Mouse (Mus musculus) activated CD4-positive, CD25-positive, alpha-beta regulatory T cell, adult 4 months (primary cell): ENCODE data around the gene Suz12. TPM values are rescaled to one million over a fixed set of nuclear protein-coding genes. Genes with fewer than 3 reads are reported as not detected.
"Not testable (repeated sequence)": the region's sequence is repeated elsewhere in the genome, so short reads cannot be mapped to it uniquely, and the experiment has no call there.

Experiments
- ATAC-seq: one replicate; pipeline ENCODE4 v1.8.0; 2017
- polyA plus RNA-seq, 2 experiments: library from polyadenylated mRNA; unstranded; fragments of 100-300 nt; shearing (Covaris generic); gene quantifications; one replicate each; pipeline ENCODE4 v1.2.1; 2017

The Suz12 gene
- 10 to 100 TPM; 31.1 to 45.8 TPM for polyA plus RNA-seq

DNA sequence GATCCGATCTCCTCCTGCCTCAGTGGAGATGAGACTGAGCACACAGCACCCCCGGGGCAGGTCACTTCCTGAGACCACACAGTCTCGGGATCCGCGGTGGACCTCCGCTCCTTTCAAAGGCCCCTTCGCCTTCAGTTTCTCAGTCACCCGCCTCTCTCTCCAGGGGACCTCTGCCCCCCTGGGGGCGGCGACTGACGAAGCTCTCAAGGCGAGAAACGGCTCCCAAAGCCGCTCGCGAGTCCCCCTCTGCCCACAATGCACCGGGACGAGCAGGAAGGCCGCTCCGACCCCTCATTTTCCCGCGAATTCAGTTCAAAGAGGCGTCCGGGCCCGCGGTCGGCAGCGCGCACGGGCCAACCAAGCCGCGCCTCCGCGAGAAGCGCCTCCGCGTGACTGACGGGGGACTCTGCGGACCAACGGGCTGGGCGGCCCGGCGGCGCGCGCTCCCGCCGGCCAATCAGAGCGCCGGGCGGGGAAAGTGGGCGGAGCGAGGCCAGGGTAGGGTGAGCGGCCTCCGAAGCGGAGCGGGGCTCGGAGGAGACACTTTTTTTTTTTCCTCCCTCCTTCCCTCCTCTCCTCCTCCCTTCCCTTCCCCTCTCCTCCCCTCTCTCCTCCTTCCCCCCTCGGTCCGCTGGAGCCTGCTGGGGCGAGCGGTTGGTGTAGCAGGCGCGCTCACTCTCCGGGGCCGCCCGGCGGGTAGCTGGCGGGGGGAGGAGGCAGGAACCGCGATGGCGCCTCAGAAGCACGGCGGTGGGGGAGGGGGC is at the start of gene Suz12:
Suz12 (plus strand) TSS at position 515 of the 764 bp plus-strand sequence.
- ATAC-seq, result peak; percentile 94

DNA sequence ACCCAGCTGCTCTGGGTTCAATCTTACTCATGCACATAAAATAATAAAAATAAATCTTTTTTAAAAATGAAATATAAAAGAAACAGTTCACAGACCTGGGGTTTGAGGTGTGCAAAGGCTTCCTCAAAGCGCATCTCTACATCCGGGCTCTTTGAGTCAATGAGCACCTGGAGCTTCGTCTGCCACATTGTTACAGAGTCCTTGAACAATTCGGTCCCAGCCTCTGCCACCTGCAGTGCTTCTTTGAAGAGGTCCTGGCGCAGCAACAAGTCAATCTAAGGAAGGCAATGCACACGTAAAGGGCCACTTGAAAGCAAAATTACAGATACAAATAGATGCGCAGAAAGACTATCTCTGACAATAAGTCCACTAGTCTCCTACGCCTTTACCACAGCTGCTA is 49.8 kb upstream of the Suz12 start:
- ATAC-seq, result no peak

DNA sequence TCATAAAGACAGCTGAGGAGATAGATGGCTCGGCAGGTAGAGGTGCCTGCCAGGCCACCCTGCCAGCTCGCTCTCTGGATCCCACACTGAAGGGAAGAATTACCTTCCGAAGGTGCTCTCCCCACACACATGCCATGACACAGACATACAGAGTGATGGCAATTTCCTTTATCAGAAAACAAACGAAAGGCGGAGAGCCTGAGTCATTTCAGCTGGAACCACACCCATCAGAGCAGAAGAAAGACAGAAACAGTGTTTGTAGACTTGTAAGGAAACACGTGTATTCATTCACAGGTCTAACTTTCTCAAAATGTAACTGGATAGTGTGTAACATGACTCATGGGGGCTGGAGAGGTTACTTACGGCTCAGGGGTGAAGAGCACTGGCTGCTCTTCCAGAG is 49.3 kb upstream of the Suz12 start:
- ATAC-seq, result no peak

DNA sequence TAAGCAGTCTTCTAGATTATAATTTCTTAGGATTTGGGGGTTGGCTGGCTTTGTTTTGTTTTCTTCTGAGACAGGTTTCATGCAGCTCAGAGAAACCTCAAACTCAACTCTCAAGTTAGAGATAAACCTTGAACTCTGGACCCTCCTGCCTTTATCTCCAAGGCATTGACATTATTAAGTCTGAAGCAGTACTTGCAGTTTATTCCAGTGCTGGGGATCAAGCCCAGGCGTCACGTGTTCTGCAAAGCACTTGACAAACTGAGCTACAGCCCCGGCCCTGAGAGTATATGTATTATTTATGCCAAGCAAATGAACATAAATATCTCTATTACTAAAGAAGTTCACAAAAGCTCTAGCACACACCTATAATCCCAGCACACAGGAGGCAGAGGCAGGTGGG is 45.6 kb upstream of the Suz12 start:
- ATAC-seq, result no peak

- no peak for ATAC-seq
Measured at GRCm38 (mm10) chr11:79961346-79962124, 31.4 kb upstream of the Suz12 start.

GRCm38 (mm10) chr11:79962125-79962876 is 30.6 kb upstream of the Suz12 start, which contains the start of gene Utp6:
Gene Utp6 (minus strand): TSS chr11:79962390.
- peak; percentile 94 for ATAC-seq

GRCm38 (mm10) chr11:79962877-79963183 is 30.1 kb upstream of the Suz12 start:
- no peak for ATAC-seq

GRCm38 (mm10) chr11:79963212-79963974 is 29.5 kb upstream of the Suz12 start:
- ATAC-seq, result no peak

DNA sequence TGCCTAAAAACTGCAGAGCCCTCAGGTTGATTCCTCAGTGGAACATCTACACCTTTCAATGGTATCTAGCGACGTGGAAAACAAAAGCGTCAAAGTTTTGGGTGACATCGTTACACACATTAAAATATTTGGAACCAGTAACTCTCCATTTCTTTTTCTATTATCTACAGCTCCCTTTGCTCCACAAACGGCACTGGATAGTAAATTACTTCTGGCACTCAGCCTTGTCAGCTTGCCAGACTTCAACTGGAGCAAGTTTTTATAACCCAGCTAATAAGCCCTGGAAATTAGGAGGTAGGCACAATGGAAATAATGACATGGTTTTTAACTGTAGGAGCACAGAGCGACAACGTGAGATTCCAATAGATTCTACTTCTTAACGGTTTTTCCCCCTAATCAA is 27.0 kb upstream of the Suz12 start:
- ATAC-seq, result no peak

- ATAC-seq, result no peak
Measured at GRCm38 (mm10) chr11:79967752-79968151, 25.2 kb upstream of the Suz12 start.

- no peak for ATAC-seq
Measured at GRCm38 (mm10) chr11:79973133-79973532, 19.8 kb upstream of the Suz12 start.

DNA sequence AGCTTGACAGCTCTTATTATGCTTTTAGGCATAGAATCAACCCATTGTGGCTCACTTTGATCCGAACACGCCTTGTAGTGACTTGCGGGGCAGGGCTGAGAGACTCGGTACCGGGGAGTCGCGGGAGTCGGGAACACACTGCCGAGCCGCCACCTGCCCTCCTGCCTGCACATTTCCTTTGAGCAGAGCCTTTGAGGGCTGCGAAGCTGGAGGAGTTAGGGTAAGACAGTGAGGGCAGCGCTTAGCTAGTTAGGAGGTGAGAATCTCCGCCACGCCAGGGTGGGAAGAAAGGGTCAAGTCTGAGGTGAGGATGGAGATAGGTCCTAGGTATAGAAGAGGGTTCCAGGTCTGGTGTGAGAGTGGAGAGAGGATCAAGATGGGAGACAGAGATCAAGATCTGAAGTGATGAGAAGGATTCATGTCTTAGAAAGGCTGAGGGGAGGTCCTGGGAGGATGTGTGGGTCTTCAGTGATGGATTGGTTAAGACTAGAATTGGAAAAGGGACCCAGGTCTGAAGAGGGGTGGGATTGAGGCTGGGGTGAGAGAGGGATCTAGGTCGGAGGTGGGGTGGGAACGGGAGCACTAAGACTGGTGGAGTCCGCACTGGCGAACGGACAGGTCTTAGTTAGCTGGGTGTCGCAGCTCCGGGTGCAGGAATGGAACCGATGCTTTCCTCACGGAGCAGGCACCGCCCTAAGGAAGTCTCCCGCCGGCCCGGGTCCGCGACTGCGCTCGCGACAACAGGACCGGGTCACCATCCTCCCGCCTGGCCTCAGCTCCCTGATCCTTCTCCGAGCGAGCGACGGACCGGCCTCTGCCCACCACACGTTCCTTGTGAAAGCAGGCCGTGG is 19.1 kb upstream of the Suz12 start:
- no peak for ATAC-seq

- no peak for ATAC-seq
Measured at GRCm38 (mm10) chr11:79975377-79975776, 17.5 kb upstream of the Suz12 start.

DNA sequence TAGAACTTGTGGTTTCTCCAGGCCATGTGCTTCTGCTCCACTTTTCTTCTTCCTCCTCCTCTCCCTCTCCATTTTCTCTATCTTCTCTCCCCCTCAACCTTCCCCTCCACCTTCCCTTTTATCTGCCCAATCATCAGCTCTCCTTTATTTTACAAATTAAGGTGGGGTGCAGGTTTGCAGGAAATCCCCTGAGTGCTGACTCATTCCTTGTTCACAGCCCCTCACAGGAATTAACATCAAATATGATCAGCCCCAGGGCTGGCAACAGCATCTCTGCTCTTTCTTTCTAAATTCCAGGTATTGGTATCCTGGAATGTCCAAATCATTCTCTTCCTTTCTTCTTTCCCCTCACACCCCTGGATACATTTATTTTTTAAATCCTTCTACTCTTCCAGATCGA is 16.7 kb upstream of the Suz12 start:
- ATAC-seq, result no peak

DNA sequence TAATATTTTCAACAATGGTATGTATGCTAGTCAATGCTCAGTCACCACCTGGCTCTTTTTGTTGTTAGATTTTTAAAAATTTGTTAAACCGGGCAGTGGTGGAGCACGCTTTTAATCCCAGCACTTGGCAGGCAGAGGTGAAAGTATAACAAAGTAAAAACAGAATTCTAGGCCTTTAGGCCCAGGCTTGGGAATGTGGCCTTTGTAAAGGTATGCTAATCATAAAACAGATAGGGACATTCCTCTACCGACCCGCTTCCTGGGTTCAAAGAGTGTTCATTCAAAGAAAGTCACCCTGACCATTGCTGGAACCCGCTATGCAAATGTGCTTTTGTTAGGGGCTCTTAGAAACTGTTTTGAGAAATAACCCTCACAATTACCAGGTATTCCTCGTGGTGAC is 16.3 kb upstream of the Suz12 start:
- not testable (repeated sequence) for ATAC-seq

DNA sequence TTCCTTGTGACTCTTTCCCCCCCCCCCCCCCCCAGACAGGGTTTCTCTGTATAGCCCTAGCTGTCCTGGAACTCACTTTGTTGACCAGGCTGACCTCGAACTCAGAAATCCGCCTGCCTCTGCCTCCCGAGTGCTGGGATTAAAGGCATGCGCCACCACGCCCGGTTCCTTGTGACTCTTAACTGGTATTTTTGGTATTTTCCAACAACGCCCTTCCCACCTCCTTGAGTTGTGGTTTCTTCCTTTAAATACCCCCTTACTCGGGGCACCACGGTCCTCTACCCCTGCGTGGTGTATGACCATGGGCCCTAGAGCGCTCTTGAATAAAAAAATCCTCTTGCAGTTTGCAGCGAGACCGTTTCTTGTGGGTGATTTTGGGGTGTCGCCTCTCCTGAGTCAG is 15.8 kb upstream of the Suz12 start:
- not testable (repeated sequence) for ATAC-seq

GRCm38 (mm10) chr11:79977747-79978146 is 15.2 kb upstream of the Suz12 start:
- ATAC-seq, result not testable (repeated sequence)

DNA sequence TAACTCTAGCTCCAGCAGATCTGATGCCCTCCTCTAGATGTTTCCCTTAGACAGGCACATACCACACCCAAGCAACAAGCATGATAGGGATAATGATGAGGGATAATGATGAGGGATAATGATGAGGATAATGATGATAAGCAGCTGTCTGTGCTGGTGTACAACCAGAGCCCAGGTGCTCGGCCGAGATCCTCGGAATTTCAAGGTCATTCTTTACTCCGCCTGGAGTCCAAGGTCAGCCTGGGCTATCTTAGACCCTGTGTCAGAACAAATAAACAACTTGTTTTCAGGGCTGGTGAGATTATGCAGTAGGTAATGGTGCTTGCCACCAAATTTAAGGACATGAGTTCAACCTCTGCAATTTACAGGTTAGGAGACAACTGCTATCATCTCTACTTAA is 6.0 kb upstream of the Suz12 start:
- no peak for ATAC-seq

GRCm38 (mm10) chr11:79987896-79988295 is 5.0 kb upstream of the Suz12 start:
- no peak for ATAC-seq

GRCm38 (mm10) chr11:79990120-79990519 is 2.8 kb upstream of the Suz12 start:
- no peak for ATAC-seq

GRCm38 (mm10) chr11:79991600-79991999 is 1.3 kb upstream of the Suz12 start:
- no peak for ATAC-seq
